Mouse (Mus musculus): ENCODE data around the gene Nubp2. TPM values are rescaled to one million over a fixed set of nuclear protein-coding genes. Genes with fewer than 3 reads are reported as not detected.

Nubp2 gene
- polyA plus RNA-seq, 1 experiment from 2014 or later, result 51.3 TPM

DNA sequence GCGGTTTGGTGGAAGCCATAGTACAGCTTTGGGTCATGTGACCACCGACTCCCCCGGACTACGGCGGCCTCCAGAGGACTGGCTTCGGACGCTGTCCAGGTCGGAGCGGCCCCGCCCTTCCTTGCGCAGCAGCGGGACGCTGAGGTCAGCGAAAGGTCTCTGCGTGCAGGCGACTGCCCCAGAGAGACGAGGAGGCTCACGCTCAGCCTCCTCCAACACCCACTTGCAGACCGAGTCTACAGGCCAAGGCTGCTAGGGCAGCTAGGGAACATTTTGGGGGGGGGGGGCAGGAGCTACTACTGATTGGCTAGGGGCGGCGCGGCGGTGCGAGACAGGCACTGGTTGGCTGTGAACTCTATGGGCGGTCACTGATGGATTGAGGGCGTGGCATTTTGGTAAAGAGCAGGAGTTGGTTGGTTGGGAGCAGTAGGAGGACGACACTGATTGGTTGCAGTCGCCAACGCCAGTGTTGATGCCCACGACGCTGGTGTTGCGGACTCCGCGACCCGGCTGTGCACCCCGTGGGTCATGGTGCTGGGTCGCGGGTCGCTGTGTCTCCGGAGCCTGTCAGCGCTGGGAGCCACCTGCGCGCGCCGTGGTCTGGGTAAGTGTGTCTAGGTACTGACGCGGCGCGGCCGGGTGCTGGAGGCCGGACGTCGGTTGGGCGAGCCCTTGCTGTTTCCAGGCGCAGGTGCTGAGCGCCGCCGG is 35.9 kb downstream of the Nubp2 start, which contains the start of gene Fahd1:
Gene Fahd1 (minus strand): TSS at position 300 of the 708 bp plus-strand sequence.
- ATAC-seq, result peak; percentile 99
- H3K36me3 ChIP-seq (ENCODE audit: insufficient read depth, low read length), result 0 out of 2 replicates have a peak, but pooled peaks cover 7% of the 10 kb centered on the region
- no peaks in the 10 kb centered on the region for H3K9me3 ChIP-seq (ENCODE audit: low read length)
- no peaks in the 10 kb centered on the region for H3K27me3 ChIP-seq (replicated peaks; ENCODE audit: insufficient read depth, low read length)
- H3K4me1 ChIP-seq (ENCODE audit: insufficient read depth, low read depth, low read length), result peaks cover 6% of the 10 kb centered on the region; the same call in 1 of the 2 replicates
- DNase-seq (ENCODE audit: low spot score), result peak; percentile 99
- TF ChIP-seq CTCF (IDR thresholded peaks at IDR 0.05) (peak; percentile 46; the same call in 1 of the 2 replicates), EP300 (IDR thresholded peaks at IDR 0.05) (no peak)
- H3K4me3 ChIP-seq (ENCODE audit: low read depth, low read length), result peak within 1 kb of the TSS; percentile 74
- 0% methylated on average over 55 of the region's 58 CpGs for WGBS
- peak within 1 kb of the TSS; percentile 65 for H3K9ac ChIP-seq (replicated peaks; ENCODE audit: low read depth)
- H3K4me2 ChIP-seq (replicated peaks; ENCODE audit: low read depth, low read length), result peak within 1 kb of the TSS; percentile 84
- H3K27ac ChIP-seq (ENCODE audit: low read length), result peak within 1 kb of the TSS; percentile 89

DNA sequence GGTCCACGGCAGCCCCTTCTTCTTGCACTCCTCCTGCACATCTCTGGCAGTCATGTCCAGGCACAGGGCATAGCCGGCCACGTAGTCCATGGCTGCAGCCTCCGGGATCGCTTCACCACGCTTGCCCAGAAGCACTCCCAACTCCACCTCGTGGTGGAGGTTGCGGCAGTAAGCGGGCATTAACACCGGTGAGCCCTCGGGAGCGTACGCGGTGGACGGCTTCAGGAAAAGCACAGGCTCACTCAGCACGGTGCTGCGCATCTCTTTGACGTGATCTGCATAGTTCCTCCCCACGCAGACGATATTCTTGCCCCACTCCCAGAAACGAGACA is 36.5 kb downstream of the Nubp2 start:
- H3K27me3 ChIP-seq (replicated peaks; ENCODE audit: insufficient read depth, low read length), result no peaks in the 10 kb centered on the region
- TF ChIP-seq CTCF (IDR thresholded peaks at IDR 0.05) (peak; percentile 76), EP300 (IDR thresholded peaks at IDR 0.05) (no peak)
- H3K9me3 ChIP-seq (ENCODE audit: low read length), result no peaks in the 10 kb centered on the region
- DNase-seq (ENCODE audit: low spot score) (no peak), ATAC-seq (peak; percentile 47)
- peak overlapping the region; percentile 89 for H3K27ac ChIP-seq (ENCODE audit: low read length)
- peak overlapping the region; percentile 65 for H3K9ac ChIP-seq (replicated peaks; ENCODE audit: low read depth)
- peak overlapping the region; percentile 84 for H3K4me2 ChIP-seq (replicated peaks; ENCODE audit: low read depth, low read length)
- H3K4me3 ChIP-seq (ENCODE audit: low read depth, low read length), result peak overlapping the region; percentile 74
- 0 out of 2 replicates have a peak, but pooled peaks cover 7% of the 10 kb centered on the region for H3K36me3 ChIP-seq (ENCODE audit: insufficient read depth, low read length)
- WGBS, result under 1% methylated on average over 21 of the region's 21 CpGs
- peaks cover 6% of the 10 kb centered on the region; the same call in 1 of the 2 replicates for H3K4me1 ChIP-seq (ENCODE audit: insufficient read depth, low read depth, low read length)

DNA sequence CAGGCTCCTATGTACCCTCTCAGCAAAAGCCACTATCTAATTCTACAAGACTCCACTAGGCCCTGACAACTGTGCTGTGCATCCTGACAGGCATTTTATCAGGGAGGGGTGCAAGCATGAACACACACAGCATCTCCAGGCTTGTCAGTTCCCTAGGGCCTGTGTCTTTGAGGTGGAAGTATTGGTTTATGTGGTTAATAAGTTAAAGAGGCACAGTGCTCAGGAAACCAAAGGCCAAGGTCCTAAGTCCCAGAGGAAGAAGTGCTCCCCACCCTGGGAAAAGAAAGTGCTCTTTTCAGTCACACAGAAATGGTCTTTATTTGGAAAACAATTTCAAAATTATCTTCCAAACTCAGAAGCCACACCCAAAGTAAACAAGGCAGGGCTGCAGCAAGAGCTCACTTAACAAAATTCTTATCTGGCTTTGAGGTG is 37.5 kb downstream of the Nubp2 start:
- H3K36me3 ChIP-seq (ENCODE audit: insufficient read depth, low read length), result 0 out of 2 replicates have a peak, but pooled peaks cover 5% of the 10 kb centered on the region
- no peak overlapping the region for H3K4me3 ChIP-seq (ENCODE audit: low read depth, low read length)
- DNase-seq (ENCODE audit: low spot score) (no peak), ATAC-seq (no peak)
- no peaks in the 10 kb centered on the region for H3K27me3 ChIP-seq (replicated peaks; ENCODE audit: insufficient read depth, low read length)
- peak overlapping the region; percentile 84; the same call in 1 of the 2 replicates for H3K4me2 ChIP-seq (replicated peaks; ENCODE audit: low read depth, low read length)
- peaks cover 6% of the 10 kb centered on the region; the same call in 1 of the 2 replicates for H3K4me1 ChIP-seq (ENCODE audit: insufficient read depth, low read depth, low read length)
- H3K9ac ChIP-seq (replicated peaks; ENCODE audit: low read depth), result no peak overlapping the region
- no peak overlapping the region for H3K27ac ChIP-seq (ENCODE audit: low read length)
- TF ChIP-seq EP300 (IDR thresholded peaks at IDR 0.05), result no peak
- no peak for TF ChIP-seq CTCF (IDR thresholded peaks at IDR 0.05)
- no peaks in the 10 kb centered on the region for H3K9me3 ChIP-seq (ENCODE audit: low read length)

DNA sequence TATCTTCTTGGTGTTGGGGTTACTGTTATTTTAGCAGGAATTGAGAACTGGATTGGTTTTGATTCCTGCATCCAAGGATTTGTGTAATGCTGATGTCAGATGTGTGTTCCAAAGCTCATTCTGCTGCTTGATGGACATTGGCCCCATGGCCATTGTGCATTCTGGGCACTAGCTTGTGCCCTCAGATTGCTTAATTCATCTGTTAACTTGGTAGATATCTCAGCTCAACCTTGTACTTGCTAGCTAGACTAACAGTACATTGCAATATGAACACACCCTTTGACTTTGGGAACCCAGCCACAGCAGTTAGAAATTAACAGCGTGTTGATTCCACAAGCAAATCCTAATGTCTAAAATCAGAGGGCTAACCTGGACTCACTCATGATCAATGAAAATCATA is 38.8 kb downstream of the Nubp2 start:
- no peak for TF ChIP-seq CTCF (IDR thresholded peaks at IDR 0.05)
- no peak for TF ChIP-seq EP300 (IDR thresholded peaks at IDR 0.05)
- Histone ChIP-seq H3K36me3 (ENCODE audit: insufficient read depth, low read length) (no peaks in the 10 kb centered on the region), H3K9me3 (ENCODE audit: low read length) (no peaks in the 10 kb centered on the region), H3K4me1 (ENCODE audit: insufficient read depth, low read depth, low read length) (peaks cover 6% of the 10 kb centered on the region; the same call in 1 of the 2 replicates), H3K27me3 (replicated peaks; ENCODE audit: insufficient read depth, low read length) (no peaks in the 10 kb centered on the region), H3K27ac (ENCODE audit: low read length) (no peak overlapping the region), H3K4me2 (replicated peaks; ENCODE audit: low read depth, low read length) (no peak overlapping the region), H3K9ac (replicated peaks; ENCODE audit: low read depth) (no peak overlapping the region), H3K4me3 (ENCODE audit: low read depth, low read length) (no peak overlapping the region)
- WGBS, result 92% methylated on average over 1 of the region's 1 CpGs
- ATAC-seq (no peak), DNase-seq (ENCODE audit: low spot score) (no peak)

DNA sequence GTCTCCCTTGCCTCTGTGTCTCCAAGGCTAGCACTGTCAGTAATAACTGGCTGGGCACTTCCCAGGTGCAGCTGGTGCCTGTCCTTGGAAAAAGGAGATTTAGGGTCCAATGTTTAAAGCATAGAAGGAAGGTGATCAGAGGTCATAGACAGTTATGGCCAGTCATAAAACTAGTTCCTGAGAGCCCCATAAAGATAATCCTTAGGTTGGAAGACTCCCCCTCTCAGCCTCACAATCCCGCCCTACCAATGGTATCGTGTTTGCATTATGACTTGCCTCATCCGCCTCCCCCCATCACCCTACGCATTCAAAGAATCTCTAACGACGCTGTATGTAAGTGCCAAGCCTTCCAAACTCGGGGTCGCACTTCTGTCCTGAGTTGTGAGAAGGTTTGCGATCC is 41.6 kb downstream of the Nubp2 start:
- TF ChIP-seq CTCF (IDR thresholded peaks at IDR 0.05) (no peak), EP300 (IDR thresholded peaks at IDR 0.05) (no peak)
- DNase-seq (ENCODE audit: low spot score) (no peak), ATAC-seq (no peak)
- Histone ChIP-seq H3K36me3 (ENCODE audit: insufficient read depth, low read length) (no peaks in the 10 kb centered on the region), H3K4me1 (ENCODE audit: insufficient read depth, low read depth, low read length) (0 out of 2 replicates have a peak, but pooled peaks cover 2% of the 10 kb centered on the region), H3K27ac (ENCODE audit: low read length) (no peak overlapping the region), H3K9ac (replicated peaks; ENCODE audit: low read depth) (no peak overlapping the region), H3K4me2 (replicated peaks; ENCODE audit: low read depth, low read length) (no peak overlapping the region), H3K27me3 (replicated peaks; ENCODE audit: insufficient read depth, low read length) (no peaks in the 10 kb centered on the region), H3K4me3 (ENCODE audit: low read depth, low read length) (no peak overlapping the region), H3K9me3 (ENCODE audit: low read length) (no peaks in the 10 kb centered on the region)
- WGBS, result 44% methylated on average over 9 of the region's 9 CpGs

DNA sequence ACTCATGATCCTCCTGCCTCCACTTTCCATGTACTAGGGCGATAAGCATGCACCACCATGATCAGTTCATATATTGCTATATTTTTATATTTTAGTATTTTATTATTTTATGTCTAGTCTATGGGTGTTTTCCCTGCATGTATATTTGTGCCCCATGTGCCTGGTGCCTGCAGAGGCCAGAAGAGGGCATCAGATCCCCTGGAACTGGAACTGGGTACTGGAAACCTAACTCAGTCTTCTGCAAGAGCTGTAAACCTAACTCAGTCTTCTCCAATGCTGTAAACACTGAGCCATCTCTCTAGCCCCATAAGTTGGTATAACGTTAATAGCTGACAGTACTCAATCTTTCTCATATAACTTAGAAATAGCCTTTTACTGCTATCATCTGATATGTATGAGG is 43.5 kb downstream of the Nubp2 start:
- Histone ChIP-seq H3K9ac (replicated peaks; ENCODE audit: low read depth) (no peak overlapping the region), H3K27ac (ENCODE audit: low read length) (no peak overlapping the region), H3K36me3 (ENCODE audit: insufficient read depth, low read length) (no peaks in the 10 kb centered on the region), H3K4me1 (ENCODE audit: insufficient read depth, low read depth, low read length) (no peaks in the 10 kb centered on the region), H3K27me3 (replicated peaks; ENCODE audit: insufficient read depth, low read length) (no peaks in the 10 kb centered on the region), H3K4me3 (ENCODE audit: low read depth, low read length) (no peak overlapping the region), H3K4me2 (replicated peaks; ENCODE audit: low read depth, low read length) (no peak overlapping the region), H3K9me3 (ENCODE audit: low read length) (no peaks in the 10 kb centered on the region)
- DNase-seq (ENCODE audit: low spot score) (no peak), ATAC-seq (no peak)
- WGBS, result 58% methylated on average over 2 of the region's 2 CpGs
- TF ChIP-seq EP300 (IDR thresholded peaks at IDR 0.05), result no peak
- TF ChIP-seq CTCF (IDR thresholded peaks at IDR 0.05), result peak; percentile 44

Measured in lung, postnatal 0 days (tissue).